Mouse (Mus musculus) spleen, postnatal 14 days (tissue): ENCODE results near the gene Limd1.

Experiments
- DNase-seq, 2 experiments: peaks; one replicate each; pipeline ENCODE4 v3.0.0; 2021 to 2022; ENCODE audit warnings: low spot score in 2 of 2

Gene Limd1

GRCm38 (mm10) chr9:123515087-123515486 lies 36.6 kb downstream of the Limd1 start:
- no peak for DNase-seq

GRCm38 (mm10) chr9:123516641-123517385 lies 38.3 kb downstream of the Limd1 start:
- no peak for DNase-seq

GRCm38 (mm10) chr9:123518969-123519894 lies 40.7 kb downstream of the Limd1 start:
- DNase-seq: peak; percentile 17 to 25

- no peak for DNase-seq
Measured at GRCm38 (mm10) chr9:123520735-123521134, 42.2 kb downstream of the Limd1 start.

- DNase-seq: peak in 1 of 2 experiments; percentile 56
Measured at GRCm38 (mm10) chr9:123523676-123524075, 45.2 kb downstream of the Limd1 start.

GRCm38 (mm10) chr9:123525095-123525494 lies 46.6 kb downstream of the Limd1 start:
- peak; percentile 28 to 63 for DNase-seq

- DNase-seq: no peak
Measured at GRCm38 (mm10) chr9:123526502-123526901, 48.0 kb downstream of the Limd1 start.

- DNase-seq: no peak
Measured at GRCm38 (mm10) chr9:123528087-123528925, 49.8 kb downstream of the Limd1 start.

- peak in 1 of 2 experiments; percentile 21 for DNase-seq
Measured at GRCm38 (mm10) chr9:123528926-123529295, 50.4 kb downstream of the Limd1 start.

- DNase-seq: peak; percentile 95 to 97
Measured at GRCm38 (mm10) chr9:123529392-123530157, 51.1 kb downstream of the Limd1 start, which contains the start of gene Sacm1l. Gene Sacm1l, plus strand, starts transcription at chr9:123529759.

- no peak for DNase-seq
Measured at GRCm38 (mm10) chr9:123530158-123530475, 51.6 kb downstream of the Limd1 start.

GRCm38 (mm10) chr9:123530566-123531130 lies 52.1 kb downstream of the Limd1 start:
- DNase-seq: no peak

GRCm38 (mm10) chr9:123531234-123531633 lies 52.7 kb downstream of the Limd1 start:
- no peak for DNase-seq

- no peak for DNase-seq
Measured at GRCm38 (mm10) chr9:123536613-123537012, 58.1 kb downstream of the Limd1 start.

GRCm38 (mm10) chr9:123538189-123538588 lies 59.7 kb downstream of the Limd1 start:
- no peak for DNase-seq

GRCm38 (mm10) chr9:123539093-123539492 lies 60.6 kb downstream of the Limd1 start:
- no peak for DNase-seq

- DNase-seq: no peak
Measured at GRCm38 (mm10) chr9:123539823-123540222, 61.3 kb downstream of the Limd1 start.

GRCm38 (mm10) chr9:123554599-123554998 lies 76.1 kb downstream of the Limd1 start:
- DNase-seq: no peak
